Mouse (Mus musculus) ZHBTc4 (cell line): ENCODE data around the gene Col4a1.

Source experiments
- DNase-seq: peaks from one replicate; pipeline ENCODE4 v3.0.0-alpha.2; 2011; ENCODE audit warnings: low read depth, low spot score

Col4a1 gene

DNA sequence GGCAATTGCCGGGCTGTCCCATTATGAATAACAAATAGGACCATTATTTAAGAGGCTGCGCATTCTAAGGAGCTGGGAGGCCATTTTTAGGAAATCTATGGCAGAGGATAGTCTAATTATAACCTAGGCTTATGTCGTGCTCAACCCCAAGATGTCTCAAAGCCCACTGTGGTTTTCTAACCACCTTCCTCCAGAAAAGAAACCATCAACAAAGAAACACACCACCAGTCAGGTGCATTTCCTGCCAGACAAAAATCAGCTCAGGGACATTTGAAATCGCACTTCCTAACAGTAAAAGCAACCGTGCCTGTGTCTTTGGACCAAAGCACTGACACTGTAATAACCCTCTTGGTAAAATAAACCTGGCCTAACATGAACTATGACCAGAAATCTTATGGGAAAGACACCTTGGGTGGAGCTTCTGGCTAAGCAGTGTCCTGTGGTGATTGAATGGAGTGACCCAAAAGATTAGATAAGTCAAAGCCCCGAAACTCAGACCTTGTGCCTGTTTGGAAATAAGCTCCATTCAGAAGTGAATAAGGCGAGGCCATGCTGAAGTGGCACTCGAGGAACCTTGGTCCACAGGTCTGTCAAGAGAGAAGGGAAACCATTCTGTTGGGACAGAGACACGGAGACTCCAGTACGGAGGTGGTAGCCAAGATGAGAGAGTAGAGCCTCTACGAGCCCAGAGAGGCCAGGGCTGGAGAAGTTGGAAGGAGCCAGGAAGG, 131.0 kb downstream of the Col4a1 start:
- DNase-seq: no peak

DNA sequence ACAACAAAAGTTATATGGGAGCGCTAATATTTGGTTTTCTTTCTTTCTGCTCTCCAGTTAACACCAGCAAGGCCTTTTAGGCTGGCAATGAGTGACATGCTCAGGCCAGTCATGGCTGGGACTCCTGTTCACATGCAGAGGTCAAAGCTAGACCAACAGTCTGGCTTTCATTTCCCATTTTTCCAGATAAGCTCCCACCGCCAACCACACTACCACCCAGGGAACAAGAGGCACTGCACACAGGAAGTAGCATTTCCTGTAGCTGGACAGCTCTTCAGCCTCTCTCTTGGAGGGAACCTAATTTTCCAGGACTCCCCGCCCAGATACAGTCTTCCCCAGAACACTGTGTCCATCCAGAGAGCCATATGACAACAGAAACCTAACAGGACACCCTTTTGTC, 132.8 kb downstream of the Col4a1 start:
- DNase-seq: no peak

DNA sequence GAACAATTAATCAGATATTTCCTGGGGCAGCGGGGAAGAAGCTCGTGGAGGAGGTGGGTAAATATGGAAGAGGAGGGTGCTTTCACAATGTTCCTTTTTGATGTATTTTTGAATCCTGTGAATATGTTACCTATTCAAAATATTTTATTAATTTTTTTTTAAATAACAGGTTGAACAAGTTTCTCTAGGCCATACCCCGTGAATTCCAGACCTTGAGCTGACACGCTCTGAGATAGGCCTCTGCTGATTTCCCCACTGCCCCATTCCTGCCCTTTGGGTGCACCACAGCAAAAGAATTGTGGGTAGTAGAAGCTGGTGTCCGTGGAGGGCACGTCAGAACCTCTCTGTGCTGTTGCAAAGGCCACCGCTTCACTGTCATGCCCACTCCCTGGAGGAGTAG, 136.2 kb downstream of the Col4a1 start:
- DNase-seq: no peak

DNA sequence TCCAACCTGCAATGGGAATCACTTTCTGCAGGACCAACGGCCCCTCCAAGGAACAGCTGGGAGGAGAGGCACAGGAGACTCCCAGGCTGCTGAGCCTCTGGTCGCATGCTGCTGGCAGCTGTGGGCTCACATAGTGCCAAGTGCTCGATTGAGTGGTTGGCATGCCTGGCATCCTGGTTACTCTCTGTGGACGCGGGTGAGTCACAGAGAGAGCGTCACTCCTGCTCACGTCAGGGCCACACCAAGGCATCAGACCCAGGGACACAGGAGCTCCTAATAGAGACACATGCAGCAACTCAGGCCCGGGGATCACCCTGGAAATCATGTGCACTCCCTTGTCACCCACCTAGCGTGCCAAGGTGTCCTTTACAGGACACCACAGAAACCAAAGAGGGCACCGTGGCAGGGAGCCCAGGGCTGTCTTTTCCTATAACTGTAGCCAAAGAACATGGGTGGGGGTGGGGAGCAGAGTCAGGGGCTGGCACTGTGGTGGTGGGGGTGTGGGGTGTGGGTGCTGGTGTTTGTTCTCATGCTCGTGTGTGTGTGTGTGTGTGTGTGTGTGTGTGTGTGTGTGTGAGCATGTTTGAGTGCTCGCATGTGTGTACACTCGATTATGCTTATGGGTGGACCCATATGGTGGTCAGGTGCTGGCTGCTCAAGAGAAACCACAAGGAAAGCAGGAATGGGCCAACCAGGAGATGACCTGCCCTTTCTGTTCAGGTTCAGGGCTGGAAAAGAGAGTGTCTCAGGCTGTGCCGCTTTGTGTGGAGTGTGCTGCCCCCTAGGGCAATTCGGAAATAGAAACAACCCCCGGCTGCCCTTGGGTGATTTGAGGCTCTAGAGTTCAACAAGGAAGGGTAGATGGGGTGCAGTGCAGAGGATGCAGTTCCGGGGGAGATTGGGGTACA, 139.1 kb downstream of the Col4a1 start:
- DNase-seq: peak; percentile 15

DNA sequence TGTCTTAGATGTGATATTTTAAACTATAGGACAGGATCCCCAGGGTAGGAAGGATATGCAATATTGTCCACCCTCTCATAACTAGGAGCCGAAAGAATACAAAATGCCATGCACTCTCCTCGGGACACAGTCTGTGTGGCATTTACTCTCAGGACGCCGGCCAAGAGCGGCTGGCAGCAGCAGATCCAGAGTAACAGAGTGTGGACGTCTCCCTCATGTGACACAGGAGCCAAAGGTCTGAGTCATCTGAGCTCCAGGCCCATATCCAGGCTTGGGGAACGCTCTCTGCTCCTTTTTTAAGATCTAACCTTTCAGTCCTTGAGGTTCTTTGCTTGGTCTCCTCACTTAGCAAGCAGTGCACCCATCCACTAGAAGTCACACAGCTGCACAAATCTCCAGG, 141.1 kb downstream of the Col4a1 start:
- DNase-seq: no peak

DNA sequence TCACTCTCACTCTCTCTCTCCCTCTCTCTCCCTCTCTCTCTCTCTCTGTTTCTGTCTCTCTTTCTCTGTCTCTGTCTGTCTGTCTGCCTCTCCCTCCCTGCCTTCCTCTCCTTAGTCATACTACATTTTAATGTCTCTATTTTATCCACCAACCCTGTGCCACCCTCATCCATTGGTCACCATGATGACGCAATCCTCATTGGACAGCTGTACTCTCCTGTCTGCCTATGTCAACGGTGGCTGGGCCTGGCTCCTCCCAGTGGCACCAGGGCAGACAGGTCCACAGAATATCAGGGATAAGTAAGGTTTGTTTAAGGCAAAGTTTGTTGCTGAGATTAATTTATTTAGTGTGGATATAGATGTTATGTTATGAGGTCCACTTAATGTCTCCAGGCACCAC, 143.2 kb downstream of the Col4a1 start:
- DNase-seq: no peak

DNA sequence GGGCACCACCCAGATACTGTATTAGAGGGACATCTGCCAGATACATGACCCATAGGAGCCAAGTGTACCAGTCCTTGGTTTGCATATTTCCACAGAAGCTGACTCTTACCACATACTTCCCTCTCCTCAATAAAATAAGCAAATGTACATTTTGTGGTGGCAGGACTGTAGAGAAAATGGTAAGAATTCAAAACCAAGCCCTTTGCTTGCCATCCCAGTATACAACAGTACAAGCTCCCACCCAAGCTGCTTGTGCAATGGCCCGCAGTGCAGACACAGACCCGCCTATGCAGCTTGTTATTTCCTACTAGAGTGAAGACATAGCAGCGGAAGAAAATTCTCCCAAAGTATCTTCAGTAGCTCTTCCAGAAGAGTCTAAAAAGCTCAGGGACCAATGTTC, 143.8 kb downstream of the Col4a1 start:
- DNase-seq: no peak

DNA sequence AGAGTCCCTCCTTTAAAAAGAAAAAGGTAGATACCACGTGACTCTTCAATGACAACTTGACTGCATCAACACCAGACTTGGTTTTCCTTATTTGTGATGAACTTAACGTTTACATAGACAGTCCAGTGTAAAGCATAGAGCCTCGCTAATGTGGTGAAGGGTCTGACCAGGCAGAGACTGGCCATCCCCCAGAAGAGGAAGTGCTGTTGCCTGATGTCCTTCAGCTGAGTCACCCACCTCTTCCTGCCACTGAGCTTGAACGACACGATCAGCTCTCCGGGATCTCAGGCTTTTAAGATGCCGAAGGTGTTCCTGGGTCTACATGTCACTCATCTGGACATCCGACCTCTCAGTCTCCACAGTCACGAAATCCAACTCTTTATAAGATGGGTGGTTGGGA, 144.7 kb downstream of the Col4a1 start:
- no peak for DNase-seq

DNA sequence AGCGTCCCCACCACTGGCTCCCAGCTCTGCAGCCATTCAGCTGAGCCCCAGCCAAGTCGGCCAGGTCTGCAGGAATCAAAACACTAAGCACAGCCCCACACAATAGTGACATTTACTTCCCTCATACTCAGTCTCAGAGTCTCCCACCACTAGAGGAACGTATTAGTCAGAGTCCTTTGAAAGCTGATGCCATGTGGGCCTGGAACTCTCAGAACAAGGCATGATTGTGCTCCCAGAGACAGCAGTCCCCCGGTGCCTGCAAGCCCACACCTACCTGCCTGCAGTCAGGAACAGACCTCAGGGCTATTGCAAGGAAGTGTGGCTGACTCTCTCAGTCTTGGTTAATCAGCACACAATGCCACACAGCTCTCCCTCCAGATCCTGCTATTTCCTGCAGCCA, 147.0 kb downstream of the Col4a1 start:
- DNase-seq: no peak

DNA sequence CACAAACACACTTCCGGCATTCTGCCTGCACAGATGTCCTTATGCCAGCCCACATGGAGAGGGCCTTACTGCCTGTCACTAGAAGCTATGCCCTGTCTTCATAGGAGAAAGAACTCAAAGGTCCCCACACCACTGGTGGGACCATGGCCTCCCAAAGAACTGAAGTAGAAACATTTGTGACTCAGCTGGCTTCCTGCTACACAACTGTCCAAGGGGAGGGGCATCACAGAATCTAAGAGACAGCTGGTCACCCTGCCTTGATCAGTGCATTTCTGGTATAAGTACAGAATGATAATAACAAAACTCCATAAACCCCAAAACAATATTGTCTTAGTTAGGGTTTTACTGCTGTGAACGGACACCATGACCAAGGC, 156.3 kb downstream of the Col4a1 start:
- no peak for DNase-seq

DNA sequence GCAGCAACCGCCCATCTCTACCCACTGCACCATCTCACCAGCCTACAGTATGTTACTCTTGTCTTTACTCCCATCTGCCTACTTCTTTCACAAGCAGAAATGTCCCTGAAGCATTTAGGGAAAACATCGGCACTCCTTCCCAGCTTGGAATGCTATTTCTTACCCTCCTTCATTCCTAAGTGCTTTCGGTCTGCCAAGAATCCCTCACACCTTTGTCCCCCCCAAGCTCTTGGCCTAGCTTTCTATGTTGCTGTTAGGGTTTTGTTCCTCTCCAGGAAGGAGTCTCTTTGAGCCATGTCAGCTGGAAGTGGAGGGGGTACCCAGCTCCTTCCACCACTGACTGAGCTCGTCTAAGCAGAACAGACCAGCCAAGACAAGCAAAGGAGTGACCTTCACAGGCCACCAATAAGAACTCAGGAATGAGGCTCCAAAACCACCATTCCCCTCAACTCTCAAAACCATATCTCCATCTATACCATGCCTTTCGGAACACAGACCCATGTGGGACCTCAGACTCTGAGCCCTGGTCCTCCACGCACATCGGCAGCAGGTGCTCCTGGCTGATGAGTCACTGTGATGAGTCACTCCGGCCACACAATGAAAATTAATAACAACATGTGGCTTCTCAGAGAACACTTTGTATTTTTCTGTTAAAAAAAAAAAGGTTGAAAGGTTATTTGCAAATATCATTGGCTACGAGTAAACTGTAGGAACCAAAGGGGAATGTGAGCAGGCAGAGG, 156.9 kb downstream of the Col4a1 start:
- no peak for DNase-seq

DNA sequence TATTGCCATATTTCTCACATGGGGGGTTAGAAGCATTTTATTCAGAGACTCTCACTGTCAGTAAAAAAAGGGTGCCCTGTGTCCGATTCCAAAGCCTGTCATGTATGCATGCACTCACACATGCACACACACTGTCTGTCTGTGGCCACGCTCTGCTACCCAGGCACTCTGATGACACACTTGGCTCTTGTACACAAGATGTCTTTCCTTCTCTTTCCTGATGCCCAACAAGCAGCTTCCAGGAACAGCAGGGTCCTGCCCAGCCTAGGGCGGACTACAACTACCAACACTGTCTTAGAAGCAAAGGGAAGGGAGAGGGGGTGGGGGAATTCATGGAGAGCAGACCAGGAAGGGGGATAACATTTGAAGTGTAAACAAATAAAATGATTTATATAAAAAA, 162.4 kb downstream of the Col4a1 start:
- DNase-seq: no peak

DNA sequence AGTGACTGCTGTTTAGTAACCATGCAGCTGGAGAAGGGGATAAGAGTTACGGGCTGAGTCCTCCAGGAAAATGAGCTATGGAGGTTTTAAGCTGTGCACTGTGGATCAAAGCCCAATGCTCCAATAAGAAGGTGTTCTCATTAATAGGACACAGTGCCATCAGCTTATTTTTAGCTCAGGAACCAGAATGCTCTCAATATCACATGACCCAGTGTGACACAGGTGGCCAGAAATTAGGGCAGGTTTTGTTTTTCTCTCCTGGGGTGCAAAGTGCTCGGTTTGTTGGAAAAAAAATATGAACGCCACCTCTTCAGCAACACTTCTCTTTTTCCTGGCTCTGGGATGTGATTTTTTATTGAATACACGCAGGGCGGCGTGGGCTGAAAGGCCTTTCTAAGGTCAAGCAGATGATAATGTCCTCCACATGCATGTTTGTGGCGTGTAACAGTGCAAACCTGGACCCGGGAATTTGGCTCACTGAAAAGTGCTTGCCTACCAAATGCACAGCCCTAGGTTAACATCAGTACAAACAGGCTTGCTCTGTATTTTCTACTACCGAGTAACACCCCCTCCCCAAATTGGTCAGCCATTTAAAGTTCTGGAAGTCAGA, 163.3 kb downstream of the Col4a1 start:
- no peak for DNase-seq

DNA sequence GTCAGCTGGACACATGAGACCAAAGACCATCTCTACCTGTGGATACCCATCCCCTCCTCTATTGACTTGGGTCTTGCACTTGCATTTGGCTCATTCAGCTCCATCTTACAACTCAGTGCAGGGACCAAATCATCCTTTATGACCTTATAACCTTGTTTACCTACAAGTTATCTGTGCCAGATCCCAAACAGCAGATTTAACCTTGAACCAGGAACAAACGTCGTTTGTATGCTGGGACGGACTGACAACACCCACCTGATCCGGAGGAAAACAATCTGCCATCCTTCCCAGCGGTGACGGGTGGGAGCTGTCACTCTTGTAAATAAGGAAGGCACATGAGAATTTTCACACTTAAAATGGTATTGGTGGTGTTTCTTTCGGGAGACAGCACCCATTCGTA, 163.8 kb downstream of the Col4a1 start:
- DNase-seq: no peak
